Mouse (Mus musculus): Measurements from ENCODE around the gene Psmd11. TPM values are rescaled to one million over a fixed set of nuclear protein-coding genes. Genes with fewer than 3 reads are reported as not detected.
"Not testable (repeated sequence)": the region's sequence is repeated elsewhere in the genome, so short reads cannot be mapped to it uniquely, and the experiment has no call there.

Psmd11 gene
- total RNA-seq, 1 experiment from 2014 or later = 151 TPM

- not testable (repeated sequence) for DNase-seq
Observed at GRCm38 (mm10) chr11:80426029-80426813, 2.2 kb upstream of the Psmd11 start.

GRCm38 (mm10) chr11:80429009-80429475 is 627 bp downstream of the Psmd11 start:
- peak; percentile 37 for DNase-seq

GRCm38 (mm10) chr11:80429500-80430166 is 1.2 kb downstream of the Psmd11 start:
- DNase-seq = no peak

- no peak for DNase-seq
Observed at GRCm38 (mm10) chr11:80430366-80430910, 2.0 kb downstream of the Psmd11 start.

- no peak for DNase-seq
Observed at GRCm38 (mm10) chr11:80446916-80447315, 18.5 kb downstream of the Psmd11 start.

- DNase-seq = no peak
Observed at GRCm38 (mm10) chr11:80449859-80450258, 21.4 kb downstream of the Psmd11 start.

- no peak for DNase-seq
Observed at GRCm38 (mm10) chr11:80452242-80452641, 23.8 kb downstream of the Psmd11 start.

GRCm38 (mm10) chr11:80453198-80453597 is 24.8 kb downstream of the Psmd11 start:
- DNase-seq = no peak

GRCm38 (mm10) chr11:80463605-80464130 is 35.3 kb downstream of the Psmd11 start:
- not testable (repeated sequence) for DNase-seq

- DNase-seq = no peak
Observed at GRCm38 (mm10) chr11:80471836-80472605, 43.6 kb downstream of the Psmd11 start.

GRCm38 (mm10) chr11:80474175-80474691 is 45.8 kb downstream of the Psmd11 start:
- no peak for DNase-seq

GRCm38 (mm10) chr11:80474846-80475245 is 46.4 kb downstream of the Psmd11 start:
- no peak for DNase-seq

- no peak for DNase-seq
Observed at GRCm38 (mm10) chr11:80475544-80475943, 47.1 kb downstream of the Psmd11 start.

- peak; percentile 88 for DNase-seq
Observed at GRCm38 (mm10) chr11:80476222-80477189, 48.1 kb downstream of the Psmd11 start, which contains the start of gene Cdk5r1. TSS of gene Cdk5r1 (plus strand) at chr11:80477023.

- DNase-seq = no peak
Observed at GRCm38 (mm10) chr11:80477341-80478199, 49.2 kb downstream of the Psmd11 start.

GRCm38 (mm10) chr11:80478694-80479412 is 50.4 kb downstream of the Psmd11 start:
- DNase-seq = no peak

GRCm38 (mm10) chr11:80479425-80479824 is 51.0 kb downstream of the Psmd11 start:
- no peak for DNase-seq

- DNase-seq = no peak
Observed at GRCm38 (mm10) chr11:80479906-80480866, 51.8 kb downstream of the Psmd11 start.

Data from adrenal gland, postnatal 25 days (tissue).